Mouse (Mus musculus): ENCODE data around the gene Hdac1.
A peak's percentile ranks its signal among the peaks of the same experiment; 100 is the strongest.

- TF ChIP-seq POLR2A (IDR thresholded peaks at IDR 0.05; ENCODE audit: borderline replicate concordance, control insufficient read depth, low read depth, low read length) = peak; percentile 8; the same call in 1 of the 2 replicates
- TF ChIP-seq CTCF (IDR thresholded peaks at IDR 0.05; ENCODE audit: control insufficient read depth, insufficient read depth, low read length) = peak; percentile 76
Measured at GRCm38 (mm10) chr4:129584884-129585608, 42.5 kb upstream of the Hdac1 start.

Measured in bone marrow, adult 2 months (tissue).